Mouse (Mus musculus): ENCODE measurements at regions not wholly inside any gene's neighbourhood (a gene's known extent, or its start where the extent isn't known, plus 50 kb on each side); places are given as distances from the start of the nearest gene placed in this dataset.

DNA sequence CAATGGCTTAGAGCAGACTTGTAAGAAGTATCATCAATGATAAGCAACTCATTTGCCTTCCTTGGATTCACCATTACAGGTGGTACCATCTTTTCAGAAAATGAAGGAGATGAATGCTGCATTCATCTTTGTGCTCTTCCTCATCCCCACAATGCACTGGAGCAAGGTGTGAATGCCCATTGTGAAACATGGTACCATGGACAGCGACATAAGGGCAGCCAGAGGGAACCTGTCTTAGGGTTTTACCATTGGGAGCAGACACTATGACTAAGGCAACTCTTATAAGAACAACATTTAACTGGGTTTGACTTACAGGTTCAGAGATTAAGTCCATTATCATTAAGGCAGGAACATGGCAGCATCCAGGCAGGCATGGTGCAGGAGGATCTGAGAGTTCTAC lies 60.1 kb upstream of the Kcnj6 start:
- DNase-seq (ENCODE audit: low spot score): no peak

DNA sequence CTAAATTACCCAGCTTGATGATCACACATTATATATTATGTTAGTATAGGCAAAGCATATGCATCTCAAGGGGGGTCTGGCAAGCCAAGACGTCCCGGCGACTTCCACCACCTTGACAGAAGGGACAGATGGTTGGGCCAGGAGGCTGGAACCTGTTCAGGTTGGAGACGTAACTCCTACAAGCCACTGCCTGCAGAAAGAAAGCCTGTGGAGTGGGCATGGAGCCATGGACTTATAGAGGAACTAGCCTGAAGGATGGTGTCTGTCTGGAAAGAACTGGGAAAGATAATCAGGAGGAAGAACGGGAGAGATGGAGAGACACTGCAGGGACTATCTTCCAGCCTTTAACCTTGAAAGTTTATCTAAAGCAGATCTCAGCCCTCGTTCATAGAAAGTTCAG lies 66.9 kb upstream of the Kcnj6 start:
- DNase-seq (ENCODE audit: low spot score): no peak

DNA sequence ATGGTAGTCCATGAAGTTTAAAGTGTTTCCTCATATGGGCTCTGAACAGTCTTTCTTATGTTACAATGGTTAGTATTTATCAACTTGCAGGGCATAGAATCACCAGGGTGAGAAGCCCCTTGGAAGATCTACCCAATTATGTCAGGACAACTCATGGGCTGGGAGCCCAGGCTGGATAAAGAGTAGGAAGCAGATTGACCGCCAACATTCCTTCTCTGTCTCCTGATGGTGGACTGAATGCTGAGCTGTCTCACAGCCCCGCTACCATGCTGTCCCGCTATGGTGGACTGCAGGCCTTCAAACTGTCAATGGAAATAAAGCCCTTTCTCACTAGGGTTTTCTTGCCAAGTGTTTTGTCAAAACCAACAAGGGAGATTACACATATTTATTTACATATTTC lies 69.2 kb upstream of the Kcnj6 start:
- no peak for DNase-seq (ENCODE audit: low spot score)

DNA sequence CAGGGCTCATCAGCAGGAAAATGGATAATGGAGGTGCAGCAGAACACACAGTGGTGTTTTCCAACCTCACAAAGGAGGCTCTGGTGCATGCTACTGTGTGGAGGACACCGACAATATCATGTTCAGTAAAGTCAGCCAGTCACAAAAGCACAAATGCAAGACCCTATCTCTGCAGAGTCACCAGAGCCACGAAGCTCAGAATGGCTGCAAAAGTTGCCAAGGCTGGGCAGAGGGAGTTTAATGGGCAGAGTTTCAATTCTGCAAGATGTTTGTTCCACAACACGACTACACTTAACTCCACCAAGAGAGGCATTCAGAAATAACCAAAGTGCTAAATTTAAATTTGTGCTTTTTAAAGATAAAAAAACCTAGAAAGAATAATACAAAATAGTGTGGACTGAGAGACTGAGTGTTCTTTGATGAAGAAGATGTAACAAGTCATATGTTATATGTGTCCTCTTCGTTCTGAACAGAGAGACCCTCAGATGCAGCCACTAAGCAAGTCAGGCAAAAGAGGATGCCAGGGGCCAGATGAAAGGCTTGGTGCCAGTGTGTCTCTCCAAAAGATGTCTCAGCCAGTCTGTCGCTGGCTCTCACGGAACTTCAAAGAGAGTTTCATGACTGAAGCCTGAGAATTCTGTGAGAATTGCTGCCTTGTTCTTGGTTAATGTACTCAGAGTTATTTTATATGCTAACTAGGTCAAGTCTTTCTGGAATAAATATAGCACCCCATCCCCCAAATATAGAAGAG lies 95.1 kb upstream of the Kcnj6 start:
- no peak for DNase-seq (ENCODE audit: low spot score)

DNA sequence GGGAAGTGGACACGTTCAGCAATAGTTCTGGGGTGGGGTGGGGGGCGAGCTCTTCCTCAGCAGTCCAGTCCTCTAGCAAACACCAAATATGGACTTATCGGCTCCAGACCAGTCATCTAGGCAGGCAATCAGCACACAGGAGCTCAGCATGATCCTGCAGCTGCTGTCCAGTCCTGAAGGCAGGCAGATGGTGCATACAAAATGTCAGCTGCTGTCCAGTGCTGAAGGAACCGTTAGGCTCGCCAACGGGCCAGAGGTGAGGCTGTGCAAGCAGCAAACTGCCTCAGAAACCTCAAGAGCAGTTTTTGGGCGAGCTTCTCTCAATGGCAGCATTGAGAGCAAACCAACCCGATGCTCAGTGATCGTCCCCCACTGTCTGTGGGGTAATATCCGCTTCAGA lies 96.3 kb upstream of the Kcnj6 start:
- peak; percentile 39 for DNase-seq (ENCODE audit: low spot score)

DNA sequence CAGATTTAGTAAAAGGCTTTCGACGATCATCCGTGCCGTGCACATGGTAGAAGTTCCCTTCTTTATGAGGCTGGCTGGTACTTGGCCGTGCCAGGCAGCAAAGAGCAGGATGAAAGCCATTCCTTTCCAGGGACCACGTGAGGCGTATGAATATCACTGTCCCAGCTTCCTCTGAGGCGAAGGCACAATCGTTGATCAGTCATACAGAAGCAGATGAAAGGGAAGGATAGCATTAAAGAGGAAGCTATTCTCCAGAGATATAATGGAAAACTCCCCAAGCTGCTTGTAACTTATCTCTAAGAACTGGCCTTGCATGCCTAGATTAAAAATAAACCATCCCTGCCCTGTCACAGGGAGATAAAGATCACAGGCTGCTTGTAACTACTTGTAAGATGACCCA lies 103.5 kb upstream of the Kcnj6 start:
- no peak for DNase-seq (ENCODE audit: low spot score)

DNA sequence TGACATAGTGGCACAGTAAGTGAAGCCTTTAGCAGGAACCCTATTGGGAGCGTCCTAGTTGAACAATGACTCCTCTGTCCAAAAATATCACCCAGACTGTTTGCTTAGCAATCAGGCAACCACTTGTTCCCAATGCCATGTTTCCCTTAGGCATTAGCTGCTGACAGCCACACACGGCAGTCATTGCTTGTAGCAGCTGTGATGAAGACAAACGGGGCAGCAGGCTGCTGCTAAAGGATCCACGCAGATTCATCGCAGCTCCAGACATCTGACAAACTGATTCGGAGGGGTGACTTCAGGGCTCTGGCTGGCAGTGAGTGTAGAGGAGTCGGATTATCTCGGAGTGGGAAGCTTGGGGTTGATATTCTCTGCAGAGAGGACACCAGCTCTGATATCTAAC lies 120.0 kb upstream of the Kcnj6 start:
- no peak for DNase-seq (ENCODE audit: low spot score)

DNA sequence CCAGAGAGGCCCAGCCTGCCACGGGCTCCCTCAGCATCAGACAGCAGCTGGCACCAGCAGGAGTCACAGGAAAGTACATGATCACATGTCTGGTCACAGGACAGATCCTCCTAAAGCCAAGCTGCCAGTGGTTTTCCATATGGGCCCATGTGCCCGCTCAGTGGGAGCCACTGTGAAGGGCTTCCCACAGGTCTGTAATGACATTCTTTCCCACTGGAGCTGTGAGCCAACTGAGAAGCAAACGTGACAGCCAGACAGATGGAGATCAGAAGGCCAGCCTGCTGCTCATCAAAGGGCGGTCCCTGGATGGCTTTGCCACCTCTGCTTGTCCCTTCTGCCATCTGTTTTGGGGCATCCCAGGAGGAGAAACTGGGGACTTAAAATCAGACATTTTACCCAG lies 121.8 kb upstream of the Kcnj6 start:
- DNase-seq (ENCODE audit: low spot score): no peak

DNA sequence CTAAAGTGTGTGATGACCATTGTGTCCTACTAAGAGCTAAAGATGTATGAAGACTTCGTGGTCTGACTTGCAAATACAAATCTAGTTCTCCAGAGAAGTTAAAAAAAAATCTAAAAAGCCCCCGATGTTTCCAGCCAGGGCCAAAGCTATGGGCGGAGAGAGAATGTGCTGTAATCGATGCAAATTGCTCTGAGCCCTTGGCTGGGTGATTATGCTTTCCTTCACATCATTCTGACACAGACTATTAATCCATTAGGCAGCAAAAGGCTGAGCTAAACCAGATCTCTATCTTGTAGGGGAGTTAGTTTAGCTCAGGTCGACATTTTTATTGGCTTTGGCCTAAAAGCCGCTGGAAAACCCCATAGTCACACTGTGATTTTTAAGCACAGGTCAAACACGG lies 124.5 kb upstream of the Kcnj6 start:
- no peak for DNase-seq (ENCODE audit: low spot score)

DNA sequence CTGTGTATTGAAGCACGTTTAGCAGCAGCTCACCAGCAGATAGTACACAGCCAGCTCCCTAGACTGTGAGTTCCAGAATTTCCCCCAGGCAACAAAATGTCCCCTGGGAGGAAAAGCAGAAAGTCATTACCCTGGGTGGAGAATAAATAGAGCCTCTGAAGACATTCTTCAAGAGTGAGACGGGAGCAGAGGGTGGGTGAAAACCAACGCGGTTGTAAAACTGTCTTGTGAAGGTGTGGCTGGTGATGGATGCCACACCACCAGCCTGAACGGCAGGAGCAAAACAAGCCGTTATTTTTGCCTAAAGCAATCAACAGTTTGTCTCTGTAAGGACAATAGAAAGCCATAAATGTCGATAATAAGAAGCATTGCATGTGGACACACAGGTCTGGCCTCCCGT lies 129.7 kb upstream of the Kcnj15 start:
- DNase-seq (ENCODE audit: low spot score): no peak

DNA sequence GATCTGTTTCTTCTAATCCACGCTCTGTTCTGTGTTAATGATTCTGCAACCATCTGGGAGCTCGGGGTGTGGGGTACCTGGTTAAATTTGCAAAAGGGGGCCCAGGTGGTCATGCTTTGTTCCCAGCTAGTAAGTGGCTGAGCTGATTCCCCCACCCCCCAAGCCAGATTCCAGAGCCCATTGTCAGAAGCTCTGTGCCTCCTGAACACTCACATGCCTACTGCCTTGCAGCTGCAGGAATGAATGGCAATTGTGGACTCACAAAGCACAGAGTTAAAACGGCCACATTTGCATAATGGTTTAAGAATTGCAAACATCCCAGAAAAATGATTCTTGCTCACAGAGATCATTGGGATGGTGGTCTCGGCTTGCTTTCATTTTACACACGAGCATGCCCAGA lies 125.5 kb upstream of the Kcnj15 start:
- DNase-seq (ENCODE audit: low spot score): no peak

DNA sequence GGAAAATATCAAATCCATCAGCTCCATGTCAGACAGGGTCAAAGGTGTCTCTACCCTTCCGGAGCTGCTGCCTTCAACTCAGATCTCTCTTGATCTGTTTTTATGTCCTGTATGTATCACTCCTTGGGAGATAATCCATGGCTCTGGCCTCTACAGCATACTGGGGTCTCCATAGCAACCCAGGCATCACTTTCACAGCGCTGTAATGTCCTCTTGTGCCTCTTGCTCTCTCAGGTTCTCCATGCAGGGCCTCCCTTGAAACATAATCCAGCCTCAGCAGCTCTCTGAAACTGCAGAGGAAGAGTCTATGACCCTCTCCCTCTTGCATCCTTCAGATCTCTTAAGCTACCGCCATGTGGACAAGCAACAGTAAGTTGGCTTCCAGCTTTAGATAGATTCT lies 118.5 kb upstream of the Kcnj15 start:
- no peak for DNase-seq (ENCODE audit: low spot score)

DNA sequence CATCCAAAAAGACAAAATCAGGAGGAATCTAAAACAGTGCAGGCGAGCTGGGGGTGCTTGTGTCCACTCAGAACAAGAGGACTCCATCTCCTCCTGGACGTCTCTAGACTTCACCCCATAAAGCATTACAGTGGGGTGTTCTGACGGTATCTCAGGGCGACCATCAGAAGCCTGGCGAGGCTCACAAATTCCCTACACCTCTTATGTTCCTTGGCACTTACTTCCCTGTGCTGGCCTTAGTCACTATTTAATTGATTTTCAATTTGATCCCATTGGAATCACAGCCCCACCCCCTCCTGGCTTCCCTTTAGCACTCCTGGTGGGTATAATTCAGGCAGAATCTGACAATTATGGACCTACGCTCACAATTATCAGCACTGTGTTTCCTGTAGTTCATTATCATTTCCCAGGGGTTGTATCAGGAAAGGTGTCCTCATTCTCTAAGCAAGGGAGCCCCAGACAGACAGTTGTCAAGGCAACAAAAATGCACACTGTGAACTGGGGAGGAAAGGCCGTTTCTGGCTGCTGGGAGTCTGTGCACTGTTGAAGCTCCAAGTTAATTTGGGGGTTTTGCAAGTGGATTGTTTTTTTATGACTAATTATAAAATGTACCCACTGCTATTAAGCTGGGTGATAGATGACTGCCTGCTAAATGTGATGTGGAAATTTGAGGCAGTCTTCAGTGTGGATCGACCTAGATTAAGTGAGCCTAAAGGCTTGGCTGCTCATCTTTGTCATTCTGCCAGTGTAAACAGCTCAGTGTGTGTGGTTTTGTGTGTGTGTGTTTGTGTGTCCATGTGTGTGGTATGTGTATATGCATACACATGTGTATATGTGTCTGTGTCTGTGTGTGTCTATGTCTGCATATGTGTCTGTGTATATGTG lies 115.6 kb upstream of the Kcnj15 start:
- DNase-seq (ENCODE audit: low spot score): no peak

DNA sequence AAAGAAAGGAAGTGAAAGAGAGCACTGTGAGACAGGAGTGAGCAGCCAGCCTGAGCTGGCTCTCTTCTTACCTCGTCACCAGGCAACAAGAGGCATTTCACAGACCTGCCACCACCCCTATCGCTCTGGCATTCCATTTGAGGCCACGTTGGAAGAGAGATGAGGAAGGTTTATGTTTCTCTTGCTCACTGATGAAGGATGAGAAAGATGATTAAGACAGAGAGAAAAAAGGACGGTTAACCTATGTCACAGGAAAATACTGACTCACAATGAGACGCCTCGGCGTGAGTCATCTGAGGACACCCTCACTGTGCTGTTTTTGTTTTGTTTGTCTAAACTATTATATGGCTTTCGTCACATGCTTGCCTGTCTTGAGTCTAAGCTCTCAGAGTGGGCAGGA lies 106.9 kb upstream of the Kcnj15 start:
- no peak for DNase-seq (ENCODE audit: low spot score)

DNA sequence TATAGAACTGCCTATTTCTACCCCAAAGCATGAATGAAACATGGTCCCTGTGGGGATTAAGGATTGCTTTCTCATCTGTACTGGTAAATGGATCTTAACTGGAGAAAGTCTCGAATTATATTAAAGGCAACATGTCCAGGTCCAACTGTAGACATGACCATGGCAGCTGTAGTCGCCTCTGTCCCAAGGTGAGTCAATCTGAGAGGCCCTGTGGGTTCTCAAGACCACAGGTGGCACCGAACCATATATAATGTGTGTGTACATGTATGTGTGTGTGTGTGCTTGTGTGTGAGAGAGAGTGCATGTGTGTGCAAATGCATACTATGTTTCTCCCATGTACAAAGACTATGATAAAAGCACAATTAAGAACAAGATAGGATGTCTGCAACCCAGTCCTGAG lies 105.9 kb upstream of the Kcnj15 start:
- DNase-seq (ENCODE audit: low spot score): no peak

DNA sequence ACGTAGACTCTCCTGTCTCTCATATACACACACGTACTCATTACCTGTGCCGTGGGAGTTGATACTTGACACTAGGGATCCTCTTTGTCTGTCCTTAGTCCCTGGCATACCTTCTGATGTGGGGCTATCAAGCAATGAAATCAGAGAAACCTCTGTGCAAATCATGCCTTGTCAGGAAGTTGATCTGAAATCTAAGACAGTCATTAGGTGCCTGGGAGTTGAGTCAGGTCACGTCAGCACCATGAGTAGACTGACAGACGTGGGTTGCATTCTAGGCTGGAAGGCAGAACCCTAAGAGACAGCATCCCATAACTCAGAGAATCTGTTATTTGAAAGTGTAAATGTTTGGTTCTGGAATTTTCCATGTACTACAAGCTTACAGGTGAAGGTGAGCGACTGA lies 105.4 kb upstream of the Kcnj15 start:
- DNase-seq (ENCODE audit: low spot score): no peak

DNA sequence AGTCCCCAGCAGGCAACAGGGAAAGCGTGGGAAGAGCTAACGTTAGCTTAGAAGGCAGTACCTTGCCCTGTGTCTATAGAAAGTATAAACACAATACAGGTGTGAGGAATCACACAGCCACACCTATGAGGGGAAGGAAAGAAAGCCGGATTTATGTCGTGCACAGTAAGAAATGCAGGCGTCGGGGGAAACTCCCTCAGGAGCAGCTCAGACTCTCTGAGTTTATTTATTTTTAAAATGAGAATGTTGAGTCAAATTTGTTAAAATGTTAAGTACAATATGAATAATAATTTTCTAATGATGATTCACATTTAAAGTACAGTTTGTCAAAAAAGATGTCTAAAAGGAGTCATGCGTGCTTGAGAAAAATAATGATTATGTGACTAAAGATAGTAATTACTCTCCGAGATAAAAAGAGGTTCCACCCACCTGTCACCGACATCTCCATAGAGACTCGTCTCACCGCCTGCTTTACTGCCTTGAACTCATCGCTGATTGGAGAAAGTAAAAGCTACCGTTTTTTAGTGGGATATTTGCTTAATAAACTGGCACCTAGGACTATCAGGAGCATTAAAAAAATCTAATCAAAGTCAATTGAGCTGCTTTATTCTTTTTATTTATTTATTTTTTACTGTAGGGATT lies 104.5 kb upstream of the Kcnj15 start:
- DNase-seq (ENCODE audit: low spot score): no peak

DNA sequence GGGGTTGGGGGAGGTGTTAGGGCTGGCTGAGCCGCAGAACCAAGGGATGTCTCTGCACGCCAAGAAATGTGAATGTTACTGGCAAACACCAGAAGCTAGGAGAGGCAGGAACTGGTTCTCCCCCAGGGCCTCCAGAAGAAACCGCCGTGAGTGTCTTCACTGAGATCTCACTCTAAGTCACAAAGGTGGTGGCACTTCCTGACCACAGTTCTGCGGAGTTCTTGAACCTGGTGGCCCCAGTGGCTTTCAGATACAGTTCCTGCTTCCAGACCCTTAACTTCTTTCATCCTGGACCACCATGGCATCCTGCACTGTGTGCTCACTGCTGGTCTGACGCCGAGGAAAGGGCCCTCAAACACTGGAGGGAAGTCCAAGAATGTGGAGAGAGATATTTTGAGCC lies 89.0 kb upstream of the Kcnj15 start:
- DNase-seq (ENCODE audit: low spot score): no peak

DNA sequence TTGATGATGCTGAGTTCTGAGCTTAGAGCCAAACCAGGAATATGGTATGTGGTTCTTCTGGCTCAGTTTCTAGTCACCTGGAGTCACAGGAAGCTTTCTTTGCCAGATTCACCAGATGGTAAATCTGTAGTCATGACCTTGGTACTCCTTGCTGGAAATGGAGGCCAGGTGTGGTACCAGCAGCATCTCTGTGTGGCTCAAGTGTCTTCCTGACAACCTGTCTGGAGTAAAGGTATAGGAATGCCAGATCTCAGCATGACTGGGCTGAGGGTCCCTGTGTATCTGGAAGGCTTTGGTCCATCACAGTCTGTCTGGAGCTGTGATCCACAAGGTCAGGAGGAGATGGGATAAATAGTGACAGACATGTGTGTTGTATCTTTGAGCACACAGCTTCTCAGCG lies 88.0 kb upstream of the Kcnj15 start:
- DNase-seq (ENCODE audit: low spot score): no peak

DNA sequence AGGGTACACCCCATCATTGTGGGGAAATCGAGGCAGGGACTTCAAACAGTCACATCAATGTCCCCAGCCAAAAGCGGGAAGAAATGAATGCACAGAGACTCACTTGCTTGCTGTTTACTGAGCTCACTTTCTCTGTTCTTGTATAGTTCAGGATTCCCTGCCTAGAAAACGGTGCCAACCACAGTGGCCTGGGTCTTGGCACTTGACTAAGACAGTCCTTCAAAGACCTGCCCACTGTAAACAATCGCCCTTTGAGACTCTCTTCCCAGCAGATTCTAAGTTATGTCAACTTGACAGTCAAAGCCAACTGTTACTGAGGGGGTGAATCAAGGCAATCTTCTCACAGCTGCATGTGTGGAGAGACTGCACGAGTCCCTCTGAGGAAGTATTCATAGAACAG lies 76.8 kb upstream of the Kcnj15 start:
- DNase-seq (ENCODE audit: low spot score): no peak

DNA sequence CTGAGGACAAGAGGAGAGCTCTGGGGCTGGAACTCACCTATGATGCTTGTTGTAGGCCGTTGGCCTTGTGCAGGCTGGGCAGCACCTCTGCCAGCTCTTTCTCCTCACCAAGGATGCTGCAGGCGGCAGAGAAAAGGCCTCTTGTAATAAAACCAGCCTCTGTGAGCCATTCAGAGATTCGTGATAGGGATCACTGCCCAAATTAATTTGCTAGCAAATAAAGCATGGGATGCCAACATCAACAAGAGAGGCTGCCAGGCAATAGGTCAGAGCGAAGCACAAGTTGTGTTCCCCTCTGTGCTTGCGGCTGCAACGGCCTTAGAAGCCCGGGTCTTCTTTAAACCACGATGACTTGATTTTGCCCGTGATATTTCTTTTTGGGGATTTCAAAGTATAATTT lies 72.0 kb upstream of the Kcnj15 start:
- DNase-seq (ENCODE audit: low spot score): no peak

DNA sequence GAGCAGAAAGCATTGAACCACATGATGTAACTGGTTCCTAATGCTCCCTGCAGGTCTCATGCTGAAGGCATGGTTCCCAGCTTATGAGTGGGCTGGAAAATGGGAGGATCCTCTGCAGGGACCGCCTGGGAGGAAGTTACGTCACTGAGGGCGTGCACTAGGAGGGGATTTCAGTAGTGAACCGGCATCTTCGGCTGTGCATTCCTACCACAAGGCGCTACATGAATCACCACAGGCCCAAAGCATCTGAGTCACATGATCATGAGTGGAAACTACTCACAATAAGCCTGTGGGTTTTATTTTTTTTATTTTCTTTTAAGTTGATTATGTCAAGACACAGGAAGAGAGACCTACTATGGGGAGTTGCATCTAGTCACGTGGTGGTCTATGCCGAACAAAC lies 68.2 kb upstream of the Kcnj15 start:
- no peak for DNase-seq (ENCODE audit: low spot score)

DNA sequence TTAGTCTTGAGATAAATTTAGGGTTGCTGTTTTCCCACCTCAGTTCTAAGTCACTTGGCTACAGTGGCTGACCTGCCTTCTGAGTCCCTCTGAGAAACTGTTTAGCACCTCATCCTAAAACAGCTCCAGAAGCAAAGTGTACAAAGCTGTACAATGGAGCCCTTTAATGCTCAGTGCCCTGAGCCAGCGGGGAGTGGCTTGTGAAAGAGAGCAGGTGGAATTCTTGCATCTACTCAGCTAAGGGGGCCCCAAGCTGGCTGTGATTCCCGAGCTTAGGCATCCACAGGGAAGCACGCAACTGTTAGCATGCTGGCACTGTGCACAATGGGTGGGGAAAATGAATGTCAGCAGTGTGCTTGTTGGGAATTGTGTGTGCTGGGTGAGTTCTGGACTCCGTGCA lies 63.2 kb upstream of the Kcnj15 start:
- DNase-seq (ENCODE audit: low spot score): no peak

Data from testis, postnatal 14 days (tissue).